Mouse (Mus musculus) common myeloid progenitor, adult 5-6 weeks (primary cell): ENCODE measurements around the gene Zcchc7. TPM values are rescaled to one million over a fixed set of nuclear protein-coding genes. Genes with fewer than 3 reads are reported as not detected.

ENCODE experiments used
- ATAC-seq: replicated peaks from 2 replicates; pipeline ENCODE4 v1.8.0; 2016; ENCODE audit warnings: low read depth, mild to moderate bottlenecking, moderate TSS enrichment, inconsistent platforms; ENCODE audit not compliant: poor library complexity, severe bottlenecking
- total RNA-seq: library from RNA; stranded (forward); fragments of 200-1000, 187-1606 nt; gene quantifications from 2 replicates; pipeline ENCODE4 v1.2.3, GENCODE M21; 2017

The Zcchc7 gene
- total RNA-seq, result 92.3 and 109 TPM in 2 replicates

GRCm38 (mm10) chr4:44755553-44756133, at the start of gene Zcchc7:
Zcchc7 (plus strand) TSS chr4:44755877.
- ATAC-seq, result peak; percentile 37

GRCm38 (mm10) chr4:44705967-44706366, 49.7 kb upstream of the Zcchc7 start:
- no peak for ATAC-seq

GRCm38 (mm10) chr4:44706865-44707264, 48.8 kb upstream of the Zcchc7 start:
- no peak for ATAC-seq

GRCm38 (mm10) chr4:44708311-44708710, 47.4 kb upstream of the Zcchc7 start:
- no peak for ATAC-seq

GRCm38 (mm10) chr4:44709091-44709695, 46.5 kb upstream of the Zcchc7 start:
- no peak for ATAC-seq

- ATAC-seq, result no peak
Measured at GRCm38 (mm10) chr4:44709740-44710700, 45.7 kb upstream of the Zcchc7 start, which contains the start of gene Pax5. Pax5 (minus strand) TSS chr4:44710487.

- ATAC-seq, result no peak
Measured at GRCm38 (mm10) chr4:44710701-44711097, 45.0 kb upstream of the Zcchc7 start.

GRCm38 (mm10) chr4:44711136-44711900, 44.4 kb upstream of the Zcchc7 start:
- ATAC-seq, result no peak

- ATAC-seq, result peak; percentile 23; the same call in 1 of the 2 replicates
Measured at GRCm38 (mm10) chr4:44712051-44712700, 43.5 kb upstream of the Zcchc7 start.

- ATAC-seq, result no peak
Measured at GRCm38 (mm10) chr4:44712786-44713553, 42.7 kb upstream of the Zcchc7 start.

GRCm38 (mm10) chr4:44713554-44714051, 42.1 kb upstream of the Zcchc7 start:
- ATAC-seq, result no peak

- ATAC-seq, result no peak
Measured at GRCm38 (mm10) chr4:44714111-44714621, 41.5 kb upstream of the Zcchc7 start.

- ATAC-seq, result no peak
Measured at GRCm38 (mm10) chr4:44715621-44716160, 40.0 kb upstream of the Zcchc7 start.

GRCm38 (mm10) chr4:44716391-44716790, 39.3 kb upstream of the Zcchc7 start:
- ATAC-seq, result no peak

GRCm38 (mm10) chr4:44717676-44718075, 38.0 kb upstream of the Zcchc7 start:
- no peak for ATAC-seq

GRCm38 (mm10) chr4:44720046-44720445, 35.6 kb upstream of the Zcchc7 start:
- no peak for ATAC-seq

GRCm38 (mm10) chr4:44721237-44721636, 34.4 kb upstream of the Zcchc7 start:
- ATAC-seq, result no peak

GRCm38 (mm10) chr4:44740471-44740870, 15.2 kb upstream of the Zcchc7 start:
- ATAC-seq, result no peak
